ENCODE assay signal across 10 mouse cellular contexts in the genomic region with DNA sequence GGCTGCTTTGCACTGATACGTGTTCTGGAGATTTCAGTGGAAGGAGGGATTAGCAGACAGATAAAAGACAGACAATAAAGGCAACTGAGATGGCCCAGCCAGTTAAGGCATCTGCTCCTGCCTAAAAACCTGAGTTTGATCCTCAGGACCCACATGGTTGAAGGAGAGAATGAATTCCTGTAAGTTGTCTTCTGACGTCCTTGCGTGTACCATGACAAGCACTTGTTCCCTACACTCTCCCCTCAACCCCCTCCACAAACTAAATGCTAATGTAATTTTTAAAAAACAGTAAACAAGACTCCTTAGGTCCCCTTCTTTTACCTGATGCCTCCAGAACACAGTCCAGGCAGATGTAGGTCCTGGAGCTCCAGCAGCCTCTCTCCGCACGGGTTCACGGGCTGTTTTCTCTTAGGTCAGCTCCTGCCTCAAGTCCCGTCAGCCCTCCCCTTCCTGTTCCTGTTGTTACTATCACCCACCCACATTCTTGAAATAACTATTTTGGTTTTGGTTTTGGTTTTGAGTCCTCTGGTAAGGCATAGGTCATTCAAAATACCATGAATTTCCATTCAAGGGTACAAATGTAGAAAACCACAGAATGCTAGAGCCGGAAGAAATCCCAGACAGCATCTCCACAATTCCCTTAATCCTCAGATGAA.
A peak's percentile ranks its signal among the peaks of the same experiment; 100 is the strongest.
DNase-seq lines count a peak whose midpoint lies in the region; ATAC-seq and TF ChIP-seq lines count a peak whose summit lies in the region.
"Had no signal": no experiment of that assay in that cellular context is flagged by ENCODE, and none has a peak within 500 bp of the region (broad histone marks: within the 10 kb centered on the region; RNA-seq: fewer than 3 reads in every experiment).

No protein-coding gene starts in this region.

- no peaks in the 10 kb centered on the region for H3K27me3 ChIP-seq in liver, postnatal 0 days (ENCODE audit: insufficient read depth, low read length)
- H3K27me3 ChIP-seq in hindbrain, embryonic 10.5 days (ENCODE audit: insufficient read depth, poor library complexity, severe bottlenecking) = no peaks in the 10 kb centered on the region
- no peaks in the 10 kb centered on the region for H3K27me3 ChIP-seq in forebrain, embryonic 11.5 days (ENCODE audit: control insufficient read depth, insufficient read depth, low read length)
- no peaks in the 10 kb centered on the region for H3K27me3 ChIP-seq in hindbrain, postnatal 0 days (ENCODE audit: insufficient read depth, low read length)
- H3K27me3 ChIP-seq: embryonic facial prominence, embryonic 13.5 days; neural tube, embryonic 13.5 days had no signal

- no peak for TF ChIP-seq EP300 in liver, postnatal 0 days (IDR thresholded peaks at IDR 0.05; ENCODE audit: low read depth)

- ATAC-seq in liver, postnatal 0 days = peak; percentile 36; the same call in 1 of the 2 replicates
- no peak for ATAC-seq in forebrain, embryonic 11.5 days (replicated peaks; ENCODE audit: low FRiP score)
- ATAC-seq in hindbrain, postnatal 0 days = no peak

- 53% methylated on average over 8 of the region's 8 CpGs for WGBS in liver, postnatal 0 days (ENCODE audit: insufficient replicate concordance)
- WGBS in hindbrain, embryonic 10.5 days = 89% methylated on average over 8 of the region's 8 CpGs
- 90% methylated on average over 8 of the region's 8 CpGs for WGBS in forebrain, embryonic 11.5 days
- WGBS in hindbrain, postnatal 0 days = 92% methylated on average over 8 of the region's 8 CpGs

- no peaks in the 10 kb centered on the region for H3K4me1 ChIP-seq in liver, postnatal 0 days (ENCODE audit: insufficient read depth)
- H3K4me1 ChIP-seq in hindbrain, embryonic 10.5 days (replicated peaks) = no peaks in the 10 kb centered on the region
- H3K4me1 ChIP-seq in forebrain, embryonic 11.5 days (replicated peaks; ENCODE audit: control insufficient read depth, insufficient read depth, low read length) = no peaks in the 10 kb centered on the region
- no peaks in the 10 kb centered on the region for H3K4me1 ChIP-seq in hindbrain, postnatal 0 days (ENCODE audit: insufficient read depth, low read length)
- H3K4me1 ChIP-seq: neural tube, embryonic 13.5 days had no signal

- DNase-seq in kidney, postnatal 25 days = peak; percentile 19 to 34
- no peak for DNase-seq in kidney, adult 18-20 months
- peak; percentile 9 for DNase-seq in Muller cell, postnatal 12 days (ENCODE audit: inconsistent ontology term)
- DNase-seq in liver, postnatal 0 days = peak; percentile 27
- peak; percentile 49 for DNase-seq in thymus, postnatal 0 days (ENCODE audit: low spot score)
- DNase-seq in hindbrain, embryonic 10.5 days (ENCODE audit: low spot score) = no peak
- DNase-seq in forebrain, embryonic 11.5 days (ENCODE audit: low spot score) = no peak
- DNase-seq in hindbrain, postnatal 0 days (ENCODE audit: low spot score) = no peak

- peak overlapping the region; percentile 50 for H3K4me2 ChIP-seq in liver, postnatal 0 days (ENCODE audit: low read depth, low read length)
- H3K4me2 ChIP-seq in forebrain, embryonic 11.5 days (ENCODE audit: low read depth, low read length, severe bottlenecking) = no peak overlapping the region
- H3K4me2 ChIP-seq in hindbrain, postnatal 0 days (ENCODE audit: low read depth, low read length) = no peak overlapping the region
- H3K4me2 ChIP-seq: embryonic facial prominence, embryonic 13.5 days; neural tube, embryonic 13.5 days had no signal

- H3K27ac ChIP-seq in liver, postnatal 0 days (ENCODE audit: low read depth) = no peak overlapping the region; the same call in 1 of the 2 replicates
- no peak overlapping the region for H3K27ac ChIP-seq in hindbrain, embryonic 10.5 days
- H3K27ac ChIP-seq in forebrain, embryonic 11.5 days (ENCODE audit: low read depth, low read length) = no peak overlapping the region
- H3K27ac ChIP-seq in hindbrain, postnatal 0 days = no peak overlapping the region
- H3K27ac ChIP-seq: embryonic facial prominence, embryonic 13.5 days; neural tube, embryonic 13.5 days had no signal

- TF ChIP-seq CTCF in liver, postnatal 0 days (IDR thresholded peaks at IDR 0.05; ENCODE audit: low read depth) = no peak
- no peak for TF ChIP-seq CTCF in hindbrain, postnatal 0 days (IDR thresholded peaks at IDR 0.05; ENCODE audit: low read depth)

- H3K9ac ChIP-seq in liver, postnatal 0 days (replicated peaks) = no peak overlapping the region
- no peak overlapping the region for H3K9ac ChIP-seq in forebrain, embryonic 11.5 days (ENCODE audit: low read length)
- H3K9ac ChIP-seq in hindbrain, postnatal 0 days (replicated peaks; ENCODE audit: low read length) = no peak overlapping the region
- H3K9ac ChIP-seq: embryonic facial prominence, embryonic 13.5 days; neural tube, embryonic 13.5 days had no signal

- peak overlapping the region; percentile 29 for H3K4me3 ChIP-seq in liver, postnatal 0 days (ENCODE audit: low read depth, low read length)
- H3K4me3 ChIP-seq in hindbrain, embryonic 10.5 days = no peak overlapping the region
- no peak overlapping the region for H3K4me3 ChIP-seq in forebrain, embryonic 11.5 days (ENCODE audit: low read depth, low read length)
- no peak overlapping the region for H3K4me3 ChIP-seq in hindbrain, postnatal 0 days (ENCODE audit: low read length)
- H3K4me3 ChIP-seq: embryonic facial prominence, embryonic 13.5 days; neural tube, embryonic 13.5 days had no signal

- no peaks in the 10 kb centered on the region for H3K36me3 ChIP-seq in liver, postnatal 0 days (replicated peaks; ENCODE audit: insufficient read depth, low read length)
- H3K36me3 ChIP-seq in hindbrain, embryonic 10.5 days = no peaks in the 10 kb centered on the region
- H3K36me3 ChIP-seq in forebrain, embryonic 11.5 days (ENCODE audit: control insufficient read depth, insufficient read depth, low read length) = no peaks in the 10 kb centered on the region
- H3K36me3 ChIP-seq in hindbrain, postnatal 0 days (ENCODE audit: insufficient read depth, low read length) = no peaks in the 10 kb centered on the region
- H3K36me3 ChIP-seq: embryonic facial prominence, embryonic 13.5 days; neural tube, embryonic 13.5 days had no signal

- no peaks in the 10 kb centered on the region for H3K9me3 ChIP-seq in liver, postnatal 0 days (ENCODE audit: low read length)
- H3K9me3 ChIP-seq in hindbrain, embryonic 10.5 days = no peaks in the 10 kb centered on the region
- H3K9me3 ChIP-seq in forebrain, embryonic 11.5 days (ENCODE audit: control insufficient read depth, low read length) = no peaks in the 10 kb centered on the region
- H3K9me3 ChIP-seq in hindbrain, postnatal 0 days (ENCODE audit: low read length) = no peaks in the 10 kb centered on the region
- H3K9me3 ChIP-seq: embryonic facial prominence, embryonic 13.5 days; neural tube, embryonic 13.5 days had no signal

Comparison
In these comparisons a context has a peak if more than half of its experiments do, and no peak if none do; other contexts are left out.
1. DNase-seq: peak in kidney, postnatal 25 days (2 of 2), Muller cell, postnatal 12 days (single experiment), liver, postnatal 0 days (single experiment) and thymus, postnatal 0 days (single experiment); none in kidney, adult 18-20 months (single experiment), hindbrain, embryonic 10.5 days (single experiment), forebrain, embryonic 11.5 days (single experiment) and hindbrain, postnatal 0 days (single experiment).